ENCODE assay signal across 22 mouse cellular contexts in genomic region chr11:62259214-62259613, GRCm38 (mm10). TPM values are rescaled to one million over a fixed set of nuclear protein-coding genes. Genes with fewer than 3 reads are reported as not detected.
A peak's percentile ranks its signal among the peaks of the same experiment; 100 is the strongest.
DNase-seq lines count a peak whose midpoint lies in the region; ATAC-seq and TF ChIP-seq lines count a peak whose summit lies in the region.
"Had no signal": no experiment of that assay in that cellular context is flagged by ENCODE, and none has a peak within 500 bp of the region (broad histone marks: within the 10 kb centered on the region; RNA-seq: fewer than 3 reads in every experiment).

No protein-coding gene starts in this region.

- no peak for TF ChIP-seq CTCF in gastrocnemius, adult 2 months (IDR thresholded peaks at IDR 0.05)
- TF ChIP-seq CTCF in midbrain, postnatal 0 days (IDR thresholded peaks at IDR 0.05) = no peak

- no peak overlapping the region for H3K9ac ChIP-seq in midbrain, postnatal 0 days (replicated peaks; ENCODE audit: low read length, poor library complexity, severe bottlenecking)
- H3K9ac ChIP-seq in midbrain, embryonic 14.5 days (replicated peaks; ENCODE audit: low read length) = no peak overlapping the region
- H3K9ac ChIP-seq: embryonic facial prominence, embryonic 12.5 days; forebrain, embryonic 13.5 days; heart, embryonic 13.5 days; hindbrain, embryonic 12.5 days; limb, embryonic 12.5 days; liver, embryonic 13.5 days had no signal

- H3K27me3 ChIP-seq in midbrain, embryonic 10.5 days (ENCODE audit: low read depth, poor library complexity, severe bottlenecking) = peaks cover 10% of the 10 kb centered on the region; the same call in 1 of the 2 replicates
- H3K27me3 ChIP-seq in midbrain, postnatal 0 days (ENCODE audit: insufficient read depth, low read length) = no peaks in the 10 kb centered on the region
- H3K27me3 ChIP-seq in midbrain, embryonic 14.5 days (ENCODE audit: control insufficient read depth, insufficient read depth, low read length) = no peaks in the 10 kb centered on the region
- H3K27me3 ChIP-seq: embryonic facial prominence, embryonic 12.5 days; forebrain, embryonic 13.5 days; hindbrain, embryonic 12.5 days; limb, embryonic 12.5 days; Patski had no signal

- no peak overlapping the region for H3K27ac ChIP-seq in gastrocnemius, adult 2 months
- H3K27ac ChIP-seq in midbrain, embryonic 10.5 days (replicated peaks) = 0 out of 2 replicates have a peak overlapping the region, but pooled peaks have one; percentile 34
- H3K27ac ChIP-seq in midbrain, postnatal 0 days (ENCODE audit: low read depth, low read length) = no peak overlapping the region
- no peak overlapping the region for H3K27ac ChIP-seq in midbrain, embryonic 14.5 days (replicated peaks; ENCODE audit: low read depth, low read length)
- H3K27ac ChIP-seq: embryonic facial prominence, embryonic 12.5 days; forebrain, embryonic 13.5 days; heart, adult 2 months; heart, embryonic 13.5 days; hindbrain, embryonic 12.5 days; limb, embryonic 12.5 days; liver, embryonic 13.5 days had no signal

- H3K4me2 ChIP-seq in midbrain, postnatal 0 days (ENCODE audit: low read depth, low read length, poor library complexity, severe bottlenecking) = no peak overlapping the region
- no peak overlapping the region for H3K4me2 ChIP-seq in midbrain, embryonic 14.5 days (ENCODE audit: low read length)
- H3K4me2 ChIP-seq: embryonic facial prominence, embryonic 12.5 days; forebrain, embryonic 13.5 days; heart, embryonic 13.5 days; hindbrain, embryonic 12.5 days; limb, embryonic 12.5 days; liver, embryonic 13.5 days had no signal

- intact Hi-C loops in gastrocnemius, adult 2 months (cut with DNase I) = no loop called here

- peak; percentile 5 for DNase-seq in gastrocnemius, adult 2 months
- no peak for DNase-seq in gastrocnemius, postnatal 4 days (ENCODE audit: low spot score in 2 of 2)
- DNase-seq in midbrain, embryonic 10.5 days (ENCODE audit: low spot score) = no peak
- DNase-seq in midbrain, postnatal 0 days (ENCODE audit: low spot score) = no peak
- DNase-seq in brain, adult 2 months (ENCODE audit: low read depth, low spot score) = peak; percentile 27
- peak; percentile 7 for DNase-seq in midbrain, embryonic 14.5 days
- DNase-seq in frontal cortex, adult 2 months (ENCODE audit: extremely low spot score in 1 of 2, low spot score in 1 of 2) = no peak
- DNase-seq: cerebellum, postnatal 14 days; gastrocnemius, postnatal 25 days; heart, adult 2 months; heart, postnatal 14 days; kidney, adult 18-20 months; liver, embryonic 13.5 days; lung, adult 2 months; right cerebral cortex, postnatal 14 days had no signal

- peaks cover 39% of the 10 kb centered on the region for H3K4me1 ChIP-seq in midbrain, embryonic 10.5 days
- H3K4me1 ChIP-seq in midbrain, postnatal 0 days (ENCODE audit: insufficient read depth, low read length) = no peaks in the 10 kb centered on the region
- 0 out of 2 replicates have a peak, but pooled peaks cover 2% of the 10 kb centered on the region for H3K4me1 ChIP-seq in midbrain, embryonic 14.5 days (ENCODE audit: control insufficient read depth, insufficient read depth, low read length)
- H3K4me1 ChIP-seq: forebrain, embryonic 13.5 days; liver, embryonic 13.5 days had no signal

- 62% methylated on average over 5 of the region's 5 CpGs for WGBS in midbrain, embryonic 10.5 days
- WGBS in midbrain, postnatal 0 days = 53% methylated on average over 5 of the region's 5 CpGs
- 51% methylated on average over 5 of the region's 5 CpGs for WGBS in midbrain, embryonic 14.5 days

- no peaks in the 10 kb centered on the region for H3K9me3 ChIP-seq in midbrain, embryonic 10.5 days (replicated peaks)
- no peaks in the 10 kb centered on the region for H3K9me3 ChIP-seq in midbrain, postnatal 0 days (ENCODE audit: low read length)
- no peaks in the 10 kb centered on the region for H3K9me3 ChIP-seq in midbrain, embryonic 14.5 days (ENCODE audit: control insufficient read depth, low read length)
- H3K9me3 ChIP-seq: embryonic facial prominence, embryonic 12.5 days; forebrain, embryonic 13.5 days; heart, embryonic 13.5 days; hindbrain, embryonic 12.5 days; limb, embryonic 12.5 days; liver, embryonic 13.5 days had no signal

- ATAC-seq in midbrain, postnatal 0 days (ENCODE audit: low FRiP score) = no peak
- no peak for ATAC-seq in midbrain, embryonic 14.5 days (ENCODE audit: low FRiP score, low TSS enrichment)
- ATAC-seq: CD4-positive, CD25-positive, alpha-beta regulatory T cell, adult 4 months; forebrain, embryonic 13.5 days; Patski had no signal

- H3K36me3 ChIP-seq in midbrain, embryonic 10.5 days = no peaks in the 10 kb centered on the region
- no peaks in the 10 kb centered on the region for H3K36me3 ChIP-seq in midbrain, postnatal 0 days (ENCODE audit: insufficient read depth, low read length)
- H3K36me3 ChIP-seq in midbrain, embryonic 14.5 days (ENCODE audit: control insufficient read depth, insufficient read depth, low read length) = no peaks in the 10 kb centered on the region
- H3K36me3 ChIP-seq: embryonic facial prominence, embryonic 12.5 days; heart, embryonic 13.5 days; hindbrain, embryonic 12.5 days; limb, embryonic 12.5 days; liver, embryonic 13.5 days had no signal

- no peak overlapping the region for H3K4me3 ChIP-seq in gastrocnemius, adult 2 months
- H3K4me3 ChIP-seq in midbrain, embryonic 10.5 days = no peak overlapping the region
- no peak overlapping the region for H3K4me3 ChIP-seq in midbrain, postnatal 0 days (ENCODE audit: low read depth, low read length)
- no peak overlapping the region for H3K4me3 ChIP-seq in midbrain, embryonic 14.5 days (replicated peaks; ENCODE audit: low read depth, low read length)
- H3K4me3 ChIP-seq: embryonic facial prominence, embryonic 12.5 days; forebrain, embryonic 13.5 days; heart, adult 2 months; heart, embryonic 13.5 days; hindbrain, embryonic 12.5 days; limb, embryonic 12.5 days; liver, embryonic 13.5 days had no signal

RNA-seq across cellular contexts. Expression of gene Adora2b, which starts 10.4 kb away (rescaled TPM):
- under 1 TPM; 0.26 to 0.95 TPM for total RNA-seq in gastrocnemius, adult 2 months (2021)
- total RNA-seq in gastrocnemius, postnatal 4 days (2021) = 1 to 10 TPM; 2.3 to 2.4 TPM
- polyA plus RNA-seq in midbrain, embryonic 10.5 days (2016; fragmentation: Nextera tagmentation; extraction: Ambion mirVana) = 3.9 and 4.5 TPM in 2 replicates
- total RNA-seq in midbrain, postnatal 0 days (2014; rRNA removed) = 5.9 and 6.0 TPM in 2 replicates
- 5.8 and 7.7 TPM in 2 replicates for polyA plus RNA-seq in midbrain, postnatal 0 days (2015; fragmentation: Nextera tagmentation; extraction: Ambion mirVana)
- 2.7 and 3.1 TPM in 2 replicates for polyA plus RNA-seq in midbrain, embryonic 14.5 days (2014; fragmentation: Nextera tagmentation; extraction: Ambion mirVana)
- 7.1 and 9.9 TPM in 2 replicates for polyA plus RNA-seq in frontal cortex, adult 2 months (2012; rRNA removed)
- polyA plus RNA-seq: CD4-positive, CD25-positive, alpha-beta regulatory T cell, adult 4 months had no signal

RNA-seq across cellular contexts. Expression of gene Zswim7, which starts 22.0 kb away (rescaled TPM):
- total RNA-seq in gastrocnemius, adult 2 months (2021) = 10 to 100 TPM; 33.5 to 40.6 TPM
- 10 to 100 TPM; 10.6 to 13.8 TPM for total RNA-seq in gastrocnemius, postnatal 4 days (2021)
- polyA plus RNA-seq in midbrain, embryonic 10.5 days (2016; fragmentation: Nextera tagmentation; extraction: Ambion mirVana) = 15.6 and 16.8 TPM in 2 replicates
- total RNA-seq in midbrain, postnatal 0 days (2014; rRNA removed) = 8.4 and 12.2 TPM in 2 replicates
- polyA plus RNA-seq in midbrain, postnatal 0 days (2015; fragmentation: Nextera tagmentation; extraction: Ambion mirVana) = 23.8 and 24.8 TPM in 2 replicates
- polyA plus RNA-seq in midbrain, embryonic 14.5 days (2014; fragmentation: Nextera tagmentation; extraction: Ambion mirVana) = 11.3 and 13.0 TPM in 2 replicates
- 26.6 and 27.4 TPM in 2 replicates for polyA plus RNA-seq in frontal cortex, adult 2 months (2012; rRNA removed)

RNA-seq across cellular contexts. Expression of gene Ttc19, which starts 22.1 kb away (rescaled TPM):
- 10 to 100 TPM; 37.4 to 50.1 TPM for total RNA-seq in gastrocnemius, adult 2 months (2021)
- total RNA-seq in gastrocnemius, postnatal 4 days (2021) = 10 to 100 TPM; 16.1 to 18.2 TPM
- 15.7 and 17.6 TPM in 2 replicates for polyA plus RNA-seq in midbrain, embryonic 10.5 days (2016; fragmentation: Nextera tagmentation; extraction: Ambion mirVana)
- total RNA-seq in midbrain, postnatal 0 days (2014; rRNA removed) = 47.5 and 66.3 TPM in 2 replicates
- polyA plus RNA-seq in midbrain, postnatal 0 days (2015; fragmentation: Nextera tagmentation; extraction: Ambion mirVana) = 42.3 and 49.1 TPM in 2 replicates
- 31.7 and 36.2 TPM in 2 replicates for polyA plus RNA-seq in midbrain, embryonic 14.5 days (2014; fragmentation: Nextera tagmentation; extraction: Ambion mirVana)
- 55.1 and 58.1 TPM in 2 replicates for polyA plus RNA-seq in frontal cortex, adult 2 months (2012; rRNA removed)

Comparison
In these comparisons a context has a peak if more than half of its experiments do, and no peak if none do; other contexts are left out.
1. DNase-seq: peak in gastrocnemius, adult 2 months (single experiment), brain, adult 2 months (single experiment) and midbrain, embryonic 14.5 days (single experiment); none in gastrocnemius, postnatal 4 days (0 of 2), midbrain, embryonic 10.5 days (single experiment), midbrain, postnatal 0 days (single experiment) and frontal cortex, adult 2 months (0 of 2).